Mouse (Mus musculus) urinary bladder, postnatal 14 days (tissue): ENCODE data around the gene Pqlc2.

ENCODE experiments used
- DNase-seq: peaks from one replicate; pipeline ENCODE4 v3.0.0; 2021; ENCODE audit warnings: low spot score

Gene Pqlc2

GRCm38 (mm10) chr4:139310171-139310898 is at the start of gene Pqlc2, which contains the start of gene Akr7a5:
TSS of gene Pqlc2 (minus strand) at chr4:139310708.
TSS of gene Akr7a5 (plus strand) at chr4:139310744.
- DNase-seq, result peak; percentile 98

- DNase-seq, result no peak
Measured at GRCm38 (mm10) chr4:139357211-139357610, 46.7 kb upstream of the Pqlc2 start.

- DNase-seq, result no peak
Measured at GRCm38 (mm10) chr4:139352832-139353231, 42.3 kb upstream of the Pqlc2 start.

- peak; percentile 82 for DNase-seq
Measured at GRCm38 (mm10) chr4:139351931-139352711, 41.6 kb upstream of the Pqlc2 start, which contains the start of the genes Mrto4, Emc1 and Ubr4. TSS of gene Mrto4 (minus strand) at chr4:139352576. TSS of gene Emc1 (plus strand) at chr4:139352587. TSS of gene Ubr4 (plus strand) at chr4:139352609.

GRCm38 (mm10) chr4:139345416-139346019 is 35.0 kb upstream of the Pqlc2 start:
- DNase-seq, result no peak

GRCm38 (mm10) chr4:139343718-139344117 is 33.2 kb upstream of the Pqlc2 start:
- DNase-seq, result no peak

GRCm38 (mm10) chr4:139341556-139342233 is 31.2 kb upstream of the Pqlc2 start:
- no peak for DNase-seq

GRCm38 (mm10) chr4:139340835-139341234 is 30.3 kb upstream of the Pqlc2 start:
- DNase-seq, result no peak

- DNase-seq, result no peak
Measured at GRCm38 (mm10) chr4:139338145-139338544, 27.6 kb upstream of the Pqlc2 start.

- peak; percentile 81 for DNase-seq
Measured at GRCm38 (mm10) chr4:139336822-139337483, 26.4 kb upstream of the Pqlc2 start.

GRCm38 (mm10) chr4:139335507-139335906 is 25.0 kb upstream of the Pqlc2 start:
- DNase-seq, result no peak

GRCm38 (mm10) chr4:139334631-139335295 is 24.3 kb upstream of the Pqlc2 start:
- DNase-seq, result no peak

GRCm38 (mm10) chr4:139330605-139331004 is 20.1 kb upstream of the Pqlc2 start:
- peak; percentile 83 for DNase-seq

- DNase-seq, result no peak
Measured at GRCm38 (mm10) chr4:139319740-139320139, 9.2 kb upstream of the Pqlc2 start.

- DNase-seq, result no peak
Measured at GRCm38 (mm10) chr4:139318449-139318848, 7.9 kb upstream of the Pqlc2 start.

- no peak for DNase-seq
Measured at GRCm38 (mm10) chr4:139312632-139313031, 2.1 kb upstream of the Pqlc2 start.

- DNase-seq, result no peak
Measured at GRCm38 (mm10) chr4:139311707-139312106, 1.2 kb upstream of the Pqlc2 start.

GRCm38 (mm10) chr4:139310899-139311701 is 592 bp upstream of the Pqlc2 start:
- no peak for DNase-seq

- DNase-seq, result no peak
Measured at GRCm38 (mm10) chr4:139309651-139310050, 857 bp downstream of the Pqlc2 start.

GRCm38 (mm10) chr4:139307916-139308315 is 2.6 kb downstream of the Pqlc2 start:
- DNase-seq, result no peak
